Mouse (Mus musculus): Measurements from ENCODE around the gene Tcea2.

Gene Tcea2

GRCm38 (mm10) chr2:181714903-181715326, 34.8 kb downstream of the Tcea2 start, which contains the start of gene Oprl1:
Oprl1 (plus strand) TSS chr2:181715016.
- DNase-seq (ENCODE audit: low spot score in 2 of 2) = no peak

- no peak for DNase-seq (ENCODE audit: low spot score in 2 of 2)
Measured at GRCm38 (mm10) chr2:181715382-181715781, 35.3 kb downstream of the Tcea2 start.

GRCm38 (mm10) chr2:181716991-181717390, 36.9 kb downstream of the Tcea2 start:
- DNase-seq (ENCODE audit: low spot score in 2 of 2) = no peak

GRCm38 (mm10) chr2:181720061-181720460, 40.0 kb downstream of the Tcea2 start:
- DNase-seq (ENCODE audit: low spot score in 2 of 2) = no peak

- no peak for DNase-seq (ENCODE audit: low spot score in 2 of 2)
Measured at GRCm38 (mm10) chr2:181721200-181721599, 41.1 kb downstream of the Tcea2 start.

- DNase-seq (ENCODE audit: low spot score in 2 of 2) = no peak
Measured at GRCm38 (mm10) chr2:181722213-181722612, 42.1 kb downstream of the Tcea2 start.

- no peak for DNase-seq (ENCODE audit: low spot score in 2 of 2)
Measured at GRCm38 (mm10) chr2:181727659-181728262, 47.7 kb downstream of the Tcea2 start.

GRCm38 (mm10) chr2:181730051-181730450, 49.9 kb downstream of the Tcea2 start:
- DNase-seq (ENCODE audit: low spot score in 2 of 2) = no peak

Measured in urinary bladder, adult 18-20 months (tissue).